Mouse (Mus musculus): ENCODE results near the gene Gdpd3.

DNA sequence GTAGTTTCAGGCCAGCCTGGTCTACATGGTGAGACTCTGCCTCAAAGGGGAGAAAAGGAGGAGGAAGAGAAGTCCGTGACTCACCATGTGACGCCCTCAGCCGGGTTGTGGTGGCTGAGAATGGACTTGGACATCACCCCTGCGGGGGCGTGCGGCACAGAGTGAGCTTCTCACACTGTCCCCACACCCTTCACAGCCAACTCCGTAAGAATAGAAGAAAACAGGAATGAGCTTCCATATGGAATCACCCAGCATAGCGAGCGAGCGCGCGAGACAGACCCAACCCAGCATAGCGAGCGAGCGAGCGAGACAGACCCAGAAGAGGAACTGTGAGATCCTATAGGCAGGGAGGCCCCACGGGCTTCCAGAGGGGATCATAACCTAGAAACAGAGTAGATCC lies 26.6 kb upstream of the Gdpd3 start:
- TF ChIP-seq CTCF (IDR thresholded peaks at IDR 0.05; ENCODE audit: extremely low read depth, insufficient read depth, low read length): no peak
- TF ChIP-seq POLR2A (IDR thresholded peaks at IDR 0.05; ENCODE audit: extremely low read depth, insufficient read depth, low read length): no peak
